Mouse (Mus musculus): ENCODE measurements around the gene Tnfsf15. TPM values are rescaled to one million over a fixed set of nuclear protein-coding genes. Genes with fewer than 3 reads are reported as not detected.

Tnfsf15 gene
- polyA plus RNA-seq, 2 experiments, result 0.02 to 0.08 TPM

GRCm38 (mm10) chr4:63711886-63712285, 33.0 kb downstream of the Tnfsf15 start:
- Histone ChIP-seq H3K27ac (no peak overlapping the region), H3K36me3 (replicated peaks; ENCODE audit: control insufficient read depth, insufficient read depth, low read depth) (no peaks in the 10 kb centered on the region), H3K4me3 (ENCODE audit: insufficient read depth in 1 of 2, low read depth in 2 of 2, low read length in 2 of 2) (no peak overlapping the region), H3K4me2 (ENCODE audit: low read depth) (no peak overlapping the region), H3K4me1 (replicated peaks; ENCODE audit: control insufficient read depth in 2 of 2, insufficient read depth in 2 of 2, low read length in 1 of 2) (no peaks in the 10 kb centered on the region), H3K27me3 (ENCODE audit: control insufficient read depth, insufficient read depth, low read length) (no peaks in the 10 kb centered on the region), H3K9me3 (ENCODE audit: control insufficient read depth, low read length) (no peaks in the 10 kb centered on the region), H3K9ac (replicated peaks) (no peak overlapping the region)
- ATAC-seq (ENCODE audit: insufficient read depth) (no peak), DNase-seq (ENCODE audit: low read depth in 3 of 3, low spot score in 3 of 3) (no peak)
- 47% methylated on average over 5 of the region's 5 CpGs for WGBS (ENCODE audit: insufficient replicate concordance)
- no peak for TF ChIP-seq CTCF (IDR thresholded peaks at IDR 0.05; ENCODE audit: low read depth)
- no peak for TF ChIP-seq EP300 (IDR thresholded peaks at IDR 0.05; ENCODE audit: low read depth)

GRCm38 (mm10) chr4:63710431-63711220, 34.3 kb downstream of the Tnfsf15 start:
- no peak overlapping the region for H3K9ac ChIP-seq (replicated peaks)
- no peak overlapping the region for H3K4me2 ChIP-seq (ENCODE audit: low read depth)
- TF ChIP-seq EP300 (IDR thresholded peaks at IDR 0.05; ENCODE audit: low read depth), result no peak
- no peak for TF ChIP-seq CTCF (IDR thresholded peaks at IDR 0.05; ENCODE audit: low read depth)
- no peaks in the 10 kb centered on the region for H3K36me3 ChIP-seq (replicated peaks; ENCODE audit: control insufficient read depth, insufficient read depth, low read depth)
- WGBS (ENCODE audit: insufficient replicate concordance), result 57% methylated on average over 8 of the region's 8 CpGs
- H3K27me3 ChIP-seq (ENCODE audit: control insufficient read depth, insufficient read depth, low read length), result no peaks in the 10 kb centered on the region
- H3K27ac ChIP-seq, result no peak overlapping the region
- no peak overlapping the region for H3K4me3 ChIP-seq (ENCODE audit: insufficient read depth in 1 of 2, low read depth in 2 of 2, low read length in 2 of 2)
- DNase-seq (ENCODE audit: low read depth in 3 of 3, low spot score in 3 of 3) (no peak), ATAC-seq (ENCODE audit: insufficient read depth) (no peak)
- H3K9me3 ChIP-seq (ENCODE audit: control insufficient read depth, low read length), result no peaks in the 10 kb centered on the region
- H3K4me1 ChIP-seq (replicated peaks; ENCODE audit: control insufficient read depth in 2 of 2, insufficient read depth in 2 of 2, low read length in 1 of 2), result no peaks in the 10 kb centered on the region

GRCm38 (mm10) chr4:63706279-63706971, 38.5 kb downstream of the Tnfsf15 start:
- no peak overlapping the region for H3K9ac ChIP-seq (replicated peaks)
- no peaks in the 10 kb centered on the region for H3K4me1 ChIP-seq (replicated peaks; ENCODE audit: control insufficient read depth in 2 of 2, insufficient read depth in 2 of 2, low read length in 1 of 2)
- TF ChIP-seq CTCF (IDR thresholded peaks at IDR 0.05; ENCODE audit: low read depth) (no peak), EP300 (IDR thresholded peaks at IDR 0.05; ENCODE audit: low read depth) (no peak)
- H3K9me3 ChIP-seq (ENCODE audit: control insufficient read depth, low read length), result no peaks in the 10 kb centered on the region
- ATAC-seq (ENCODE audit: insufficient read depth) (no peak), DNase-seq (ENCODE audit: low read depth in 3 of 3, low spot score in 3 of 3) (no peak)
- no peak overlapping the region for H3K4me2 ChIP-seq (ENCODE audit: low read depth)
- H3K27me3 ChIP-seq (ENCODE audit: control insufficient read depth, insufficient read depth, low read length), result no peaks in the 10 kb centered on the region
- WGBS (ENCODE audit: insufficient replicate concordance), result 61% methylated on average over 1 of the region's 1 CpGs
- H3K4me3 ChIP-seq (ENCODE audit: insufficient read depth in 1 of 2, low read depth in 2 of 2, low read length in 2 of 2), result no peak overlapping the region
- H3K36me3 ChIP-seq (replicated peaks; ENCODE audit: control insufficient read depth, insufficient read depth, low read depth), result no peaks in the 10 kb centered on the region
- H3K27ac ChIP-seq, result no peak overlapping the region

GRCm38 (mm10) chr4:63704232-63704631, 40.7 kb downstream of the Tnfsf15 start:
- no peak for ATAC-seq (ENCODE audit: insufficient read depth)
- no peak for TF ChIP-seq CTCF (IDR thresholded peaks at IDR 0.05; ENCODE audit: low read depth)
- TF ChIP-seq EP300 (IDR thresholded peaks at IDR 0.05; ENCODE audit: low read depth), result no peak
- no peaks in the 10 kb centered on the region for H3K4me1 ChIP-seq (replicated peaks; ENCODE audit: control insufficient read depth in 2 of 2, insufficient read depth in 2 of 2, low read length in 1 of 2)
- no peak overlapping the region for H3K9ac ChIP-seq (replicated peaks)
- 38% methylated on average over 5 of the region's 5 CpGs for WGBS (ENCODE audit: insufficient replicate concordance)
- no peaks in the 10 kb centered on the region for H3K9me3 ChIP-seq (ENCODE audit: control insufficient read depth, low read length)
- no peak overlapping the region for H3K4me3 ChIP-seq (ENCODE audit: insufficient read depth in 1 of 2, low read depth in 2 of 2, low read length in 2 of 2)
- DNase-seq (ENCODE audit: low read depth in 3 of 3, low spot score in 3 of 3), result no peak
- H3K36me3 ChIP-seq (replicated peaks; ENCODE audit: control insufficient read depth, insufficient read depth, low read depth), result no peaks in the 10 kb centered on the region
- H3K4me2 ChIP-seq (ENCODE audit: low read depth), result no peak overlapping the region
- H3K27me3 ChIP-seq (ENCODE audit: control insufficient read depth, insufficient read depth, low read length), result no peaks in the 10 kb centered on the region
- no peak overlapping the region for H3K27ac ChIP-seq

GRCm38 (mm10) chr4:63703686-63704085, 41.2 kb downstream of the Tnfsf15 start:
- WGBS (ENCODE audit: insufficient replicate concordance), result 62% methylated on average over 2 of the region's 2 CpGs
- no peak for ATAC-seq (ENCODE audit: insufficient read depth)

More at GRCm38 (mm10) chr4:63703686-63704085, 41.2 kb downstream of the Tnfsf15 start:
- Histone ChIP-seq H3K27me3 (ENCODE audit: control insufficient read depth, insufficient read depth, low read length) (no peaks in the 10 kb centered on the region), H3K9me3 (ENCODE audit: control insufficient read depth, low read length) (no peaks in the 10 kb centered on the region), H3K4me3 (ENCODE audit: insufficient read depth in 1 of 2, low read depth in 2 of 2, low read length in 2 of 2) (no peak overlapping the region), H3K9ac (replicated peaks) (no peak overlapping the region), H3K4me2 (ENCODE audit: low read depth) (no peak overlapping the region), H3K36me3 (replicated peaks; ENCODE audit: control insufficient read depth, insufficient read depth, low read depth) (no peaks in the 10 kb centered on the region), H3K27ac (no peak overlapping the region), H3K4me1 (replicated peaks; ENCODE audit: control insufficient read depth in 2 of 2, insufficient read depth in 2 of 2, low read length in 1 of 2) (no peaks in the 10 kb centered on the region)
- TF ChIP-seq CTCF (IDR thresholded peaks at IDR 0.05; ENCODE audit: low read depth) (no peak), EP300 (IDR thresholded peaks at IDR 0.05; ENCODE audit: low read depth) (no peak)
- DNase-seq (ENCODE audit: low read depth in 3 of 3, low spot score in 3 of 3), result no peak
